Mouse (Mus musculus): ENCODE measurements around the gene Aqp3. TPM values are rescaled to one million over a fixed set of nuclear protein-coding genes. Genes with fewer than 3 reads are reported as not detected.
A peak's percentile ranks its signal among the peaks of the same experiment; 100 is the strongest.

The Aqp3 gene
- total and polyA plus RNA-seq, 3 experiments, result 0.12 to 0.42 TPM; not detected in 1

- Histone ChIP-seq H3K9me3 (replicated peaks; ENCODE audit: insufficient read depth, low read length) (no peaks in the 10 kb centered on the region), H3K9ac (ENCODE audit: control insufficient read depth, low read depth, low read length, poor library complexity, severe bottlenecking) (no peak overlapping the region), H3K27ac (ENCODE audit: control insufficient read depth, low read depth, low read length) (no peak overlapping the region), H3K36me3 (ENCODE audit: control insufficient read depth in 1 of 2, insufficient read depth in 2 of 2, low read length in 2 of 2) (peaks cover 0 to 6% of the 10 kb centered on the region in 2 experiments; a peak in 2 of 4 replicates), H3K79me2 (ENCODE audit: control insufficient read depth, insufficient read depth, low read length, poor library complexity) (no peaks in the 10 kb centered on the region; the same call in 1 of the 2 replicates), H3K27me3 (ENCODE audit: control insufficient read depth in 1 of 2, insufficient read depth in 2 of 2, low read length in 2 of 2) (no peaks in the 10 kb centered on the region), H3K4me3 (ENCODE audit: control insufficient read depth in 1 of 2, insufficient read depth in 1 of 2, low read depth in 2 of 2, low read length in 2 of 2) (no peak overlapping the region), H3K4me1 (ENCODE audit: control insufficient read depth in 1 of 2, insufficient read depth in 2 of 2, low read length in 2 of 2) (peaks cover 0 to 6% of the 10 kb centered on the region in 2 experiments; a peak in 3 of 4 replicates)
- TF ChIP-seq MAFK (IDR thresholded peaks at IDR 0.05; ENCODE audit: borderline replicate concordance, low read depth, low read length) (no peak), SIN3A (IDR thresholded peaks at IDR 0.05; ENCODE audit: low read length) (no peak), USF2 (IDR thresholded peaks at IDR 0.05; ENCODE audit: borderline replicate concordance in 1 of 2, insufficient read depth in 1 of 2, low read depth in 1 of 2, low read length in 2 of 2) (no peak), KAT2A (conservative IDR thresholded peaks at IDR 0.05; ENCODE audit: low read depth, low read length) (no peak), TBP (IDR thresholded peaks at IDR 0.05; ENCODE audit: low read depth, low read length) (no peak), MAZ (IDR thresholded peaks at IDR 0.05; ENCODE audit: low read depth, low read length) (no peak), ETS1 (IDR thresholded peaks at IDR 0.05; ENCODE audit: low read depth, low read length) (no peak), MYB (IDR thresholded peaks at IDR 0.05; ENCODE audit: low read depth, low read length) (no peak), E2F4 (IDR thresholded peaks at IDR 0.05; ENCODE audit: borderline replicate concordance, low read depth, low read length) (no peak), NRF1 (IDR thresholded peaks at IDR 0.05; ENCODE audit: insufficient read depth, low read depth, low read length, poor library complexity, severe bottlenecking) (no peak), CHD2 (IDR thresholded peaks at IDR 0.05; ENCODE audit: low read length) (no peak), RCOR1 (IDR thresholded peaks at IDR 0.05; ENCODE audit: low read depth, low read length) (no peak), ZKSCAN1 (IDR thresholded peaks at IDR 0.05; ENCODE audit: low read depth, low read length) (no peak)
- no peak for DNase-seq (ENCODE audit: low read depth, low spot score)
Observed at GRCm38 (mm10) chr4:41056253-41056652, 41.7 kb downstream of the Aqp3 start.

- H3K9me3 ChIP-seq (replicated peaks; ENCODE audit: insufficient read depth, low read length), result no peaks in the 10 kb centered on the region
- peaks cover 0 to 6% of the 10 kb centered on the region in 2 experiments; a peak in 3 of 4 replicates for H3K4me1 ChIP-seq (ENCODE audit: control insufficient read depth in 1 of 2, insufficient read depth in 2 of 2, low read length in 2 of 2)
- peak; percentile 96 for DNase-seq (ENCODE audit: low read depth, low spot score)
- TF ChIP-seq RCOR1 (IDR thresholded peaks at IDR 0.05; ENCODE audit: low read depth, low read length) (peak; percentile 66; the same call in 1 of the 2 replicates), HCFC1 (IDR thresholded peaks at IDR 0.05; ENCODE audit: low read depth, low read length) (peak; percentile 65), TAL1 (IDR thresholded peaks at IDR 0.05; ENCODE audit: low read length) (no peak), BHLHE40 (IDR thresholded peaks at IDR 0.05; ENCODE audit: borderline replicate concordance, low read depth, low read length) (peak; percentile 59; the same call in 1 of the 2 replicates), ZC3H11A (IDR thresholded peaks at IDR 0.05; ENCODE audit: low read depth, low read length) (no peak), POLR2AphosphoS2 (IDR thresholded peaks at IDR 0.05; ENCODE audit: low read length) (no peak), SIN3A (IDR thresholded peaks at IDR 0.05; ENCODE audit: low read length) (peak; percentile 75), GABPA (IDR thresholded peaks at IDR 0.05; ENCODE audit: low read depth, low read length) (no peak), USF1 (IDR thresholded peaks at IDR 0.05; ENCODE audit: low read depth, low read length) (no peak), MXI1 (IDR thresholded peaks at IDR 0.05; ENCODE audit: low read depth, low read length) (peak; percentile 78), TCF12 (IDR thresholded peaks at IDR 0.05; ENCODE audit: low read depth, low read length) (peak; percentile 56), TBP (IDR thresholded peaks at IDR 0.05; ENCODE audit: low read depth, low read length) (peak; percentile 60; the same call in 1 of the 2 replicates), MYC (IDR thresholded peaks at IDR 0.05; ENCODE audit: low read depth, low read length) (no peak; the same call in 1 of the 2 replicates), MAX (IDR thresholded peaks at IDR 0.05; ENCODE audit: low read length) (0 out of 2 replicates have a peak, but pooled peaks have one; percentile 39), POLR2A (IDR thresholded peaks at IDR 0.05; ENCODE audit: control insufficient read depth in 1 of 2, insufficient read depth in 1 of 2, low read depth in 1 of 2, low read length in 2 of 2, poor library complexity in 1 of 2) (peak in 1 of 2 experiments; percentile 61; a peak in 3 of 4 replicates), ELF1 (IDR thresholded peaks at IDR 0.05; ENCODE audit: low read depth, low read length) (peak; percentile 63; the same call in 1 of the 2 replicates), ZMIZ1 (IDR thresholded peaks at IDR 0.05; ENCODE audit: low read depth, low read length) (no peak), ETS1 (IDR thresholded peaks at IDR 0.05; ENCODE audit: low read depth, low read length) (peak; percentile 61), MAZ (IDR thresholded peaks at IDR 0.05; ENCODE audit: low read depth, low read length) (0 out of 2 replicates have a peak, but pooled peaks have one; percentile 30), CHD1 (IDR thresholded peaks at IDR 0.05; ENCODE audit: low read depth, low read length) (no peak), NELFE (IDR thresholded peaks at IDR 0.05; ENCODE audit: low read depth, low read length) (peak; percentile 57), GATA1 (IDR thresholded peaks at IDR 0.05; ENCODE audit: low read depth, low read length) (peak; percentile 68), EP300 (IDR thresholded peaks at IDR 0.05; ENCODE audit: low read depth in 1 of 2, low read length in 2 of 2) (peak; percentile 40 to 50; a peak in 3 of 4 replicates)
- peak overlapping the region; percentile 68 for H3K9ac ChIP-seq (ENCODE audit: control insufficient read depth, low read depth, low read length, poor library complexity, severe bottlenecking)
- no peaks in the 10 kb centered on the region for H3K27me3 ChIP-seq (ENCODE audit: control insufficient read depth in 1 of 2, insufficient read depth in 2 of 2, low read length in 2 of 2)
- H3K36me3 ChIP-seq (ENCODE audit: control insufficient read depth in 1 of 2, insufficient read depth in 2 of 2, low read length in 2 of 2), result peaks cover 0 to 6% of the 10 kb centered on the region in 2 experiments; a peak in 2 of 4 replicates
- H3K79me2 ChIP-seq (ENCODE audit: control insufficient read depth, insufficient read depth, low read length, poor library complexity), result no peaks in the 10 kb centered on the region; the same call in 1 of the 2 replicates
- peak overlapping the region; percentile 69 for H3K27ac ChIP-seq (ENCODE audit: control insufficient read depth, low read depth, low read length)
- H3K4me3 ChIP-seq (ENCODE audit: control insufficient read depth in 1 of 2, insufficient read depth in 1 of 2, low read depth in 2 of 2, low read length in 2 of 2), result peak overlapping the region; percentile 53 to 57
Observed at GRCm38 (mm10) chr4:41055111-41055510, 42.9 kb downstream of the Aqp3 start.

Data from MEL (cell line).